Mouse (Mus musculus) forebrain, embryonic 16.5 days (tissue): ENCODE data around the gene Cacnb1. TPM values are rescaled to one million over a fixed set of nuclear protein-coding genes. Genes with fewer than 3 reads are reported as not detected.

Experiments
- ATAC-seq: fragments of 200-750 bp; cut with Nextera tagmentation; 2 replicates; pipeline ENCODE4 v1.8.0; 2017; ENCODE audit warnings: mild to moderate bottlenecking, moderate library complexity
- H3K27ac ChIP-seq: fragments of 300-500 bp; sonication (generic); 2 replicates; pipeline ENCODE4 v1.5.1; 2014; ENCODE audit warnings: low read length, control low read depth
- H3K27me3 ChIP-seq: fragments of 300-500 bp; sonication (generic); replicated peaks from 2 replicates; pipeline ENCODE4 v1.6.1; 2014; ENCODE audit warnings: low read length; ENCODE audit not compliant: control insufficient read depth, insufficient read depth
- H3K36me3 ChIP-seq: fragments of 300-500 bp; sonication (generic); 2 replicates; pipeline ENCODE4 v1.6.1; 2014; ENCODE audit not compliant: control insufficient read depth, insufficient read depth
- H3K4me1 ChIP-seq: fragments of 300-500 bp; sonication (generic); replicated peaks from 2 replicates; pipeline ENCODE4 v1.6.1; 2014; ENCODE audit warnings: low read length; ENCODE audit not compliant: control insufficient read depth, insufficient read depth
- H3K4me2 ChIP-seq: fragments of 300-500 bp; sonication (generic); 2 replicates; pipeline ENCODE4 v1.6.1; 2014; ENCODE audit warnings: mild to moderate bottlenecking, low read length, control low read depth
- H3K4me3 ChIP-seq: fragments of 300-500 bp; sonication (generic); replicated peaks from 2 replicates; pipeline ENCODE4 v1.5.1; 2014; ENCODE audit warnings: mild to moderate bottlenecking, low read length, control low read depth
- H3K9ac ChIP-seq: fragments of 300-500 bp; sonication (generic); replicated peaks from 2 replicates; pipeline ENCODE4 v1.6.1; 2014; ENCODE audit warnings: low read depth, low read length, control low read depth
- H3K9me3 ChIP-seq: fragments of 300-500 bp; sonication (generic); 2 replicates; pipeline ENCODE4 v1.6.1; 2016; ENCODE audit warnings: low read length; ENCODE audit not compliant: control insufficient read depth
- WGBS: fragments of 180-500 bp; shearing (Covaris S2); extraction: QIAGEN DNeasy Blood & Tissue Kit; methylation state at CpG from one replicate; pipeline ENCODE4 v1.1.7; 2014; 5-methylcytosine and 5-hydroxymethylcytosine counted together
- polyA plus RNA-seq: library from polyadenylated mRNA; unstranded; fragments of >200 nt; fragmentation: Nextera tagmentation; extraction: Ambion mirVana; gene quantifications from 2 replicates; pipeline ENCODE4 v1.2.1, GENCODE M21; 2015

Gene Cacnb1
- polyA plus RNA-seq, 1 experiment from 2014 or later, result 52.1 TPM

DNA sequence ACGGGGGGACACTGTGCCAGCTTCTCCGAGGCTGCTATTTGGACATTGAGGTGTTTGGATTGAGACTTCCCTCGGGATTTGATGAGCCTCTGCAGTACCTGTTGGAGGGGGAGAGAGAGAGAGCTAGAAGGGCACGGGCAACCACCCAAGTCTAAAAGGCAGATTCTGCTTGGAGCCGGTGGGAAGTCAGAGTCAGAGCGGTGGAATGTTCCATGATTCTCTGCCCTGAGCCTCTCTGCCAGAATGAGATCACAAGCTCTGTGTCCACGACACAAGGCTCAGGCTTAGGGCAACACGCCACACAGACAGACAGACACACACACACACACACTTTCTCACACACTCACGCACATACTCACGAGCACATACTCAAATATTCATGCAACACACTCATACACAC lies 17.1 kb downstream of the Cacnb1 start:
- WGBS, result 87% methylated on average over 10 of the region's 10 CpGs
- no peak overlapping the region for H3K9ac ChIP-seq
- H3K4me2 ChIP-seq, result no peak overlapping the region
- no peak overlapping the region for H3K27ac ChIP-seq
- no peak for ATAC-seq
- H3K4me3 ChIP-seq, result no peak overlapping the region
- H3K27me3 ChIP-seq, result peaks cover under 1% of the 10 kb centered on the region; the same call in 1 of the 2 replicates
- peaks cover 14% of the 10 kb centered on the region for H3K4me1 ChIP-seq
- H3K36me3 ChIP-seq, result peaks cover 17% of the 10 kb centered on the region
- no peaks in the 10 kb centered on the region for H3K9me3 ChIP-seq

DNA sequence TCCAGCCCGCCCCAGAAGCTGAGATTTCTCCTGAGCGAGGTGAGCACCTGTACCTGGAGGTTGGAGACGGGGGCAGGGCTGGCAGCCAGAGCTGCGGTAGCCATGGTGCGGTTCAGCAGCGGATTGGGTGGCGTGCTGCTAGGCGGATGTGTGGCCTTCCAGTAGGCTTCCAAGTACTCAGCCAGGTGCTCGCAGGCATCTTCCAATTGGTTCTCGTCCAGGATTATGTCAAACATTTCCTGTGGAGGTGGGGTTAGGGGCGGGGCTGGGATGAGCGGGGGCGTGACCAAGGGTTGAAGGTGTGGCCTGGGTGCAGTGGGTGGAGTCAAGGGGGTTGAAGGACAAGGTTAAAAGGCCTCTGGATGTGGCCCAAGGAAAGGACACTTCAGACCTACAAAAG lies 17.8 kb downstream of the Cacnb1 start:
- no peak overlapping the region for H3K9ac ChIP-seq
- no peaks in the 10 kb centered on the region for H3K9me3 ChIP-seq
- H3K27me3 ChIP-seq, result peaks cover 4% of the 10 kb centered on the region; the same call in 1 of the 2 replicates
- ATAC-seq, result no peak
- peaks cover 15% of the 10 kb centered on the region for H3K36me3 ChIP-seq
- H3K27ac ChIP-seq, result no peak overlapping the region
- peaks cover 14% of the 10 kb centered on the region for H3K4me1 ChIP-seq
- WGBS, result 53% methylated on average over 13 of the region's 13 CpGs
- H3K4me3 ChIP-seq, result no peak overlapping the region
- no peak overlapping the region for H3K4me2 ChIP-seq

DNA sequence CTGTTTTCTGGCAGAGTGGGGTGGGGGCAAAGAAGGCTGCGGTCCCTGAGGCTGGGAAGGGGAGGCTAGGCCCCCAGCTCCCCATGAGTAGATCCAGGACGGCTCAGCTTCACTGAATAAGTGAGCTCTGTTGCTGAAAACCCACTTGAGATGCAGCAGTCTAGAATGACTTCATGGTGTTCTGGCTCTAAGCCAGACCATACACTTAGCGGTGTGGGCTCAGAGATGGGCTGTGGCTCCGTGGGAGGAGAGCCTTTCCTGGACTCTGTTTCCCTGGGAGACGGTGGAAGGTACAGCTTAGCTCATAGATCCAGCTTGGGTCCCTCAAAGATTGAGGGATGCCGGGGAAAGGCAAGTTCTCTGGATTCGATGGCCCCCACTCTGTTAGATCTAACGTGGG lies 18.7 kb downstream of the Cacnb1 start:
- no peak for ATAC-seq
- Histone ChIP-seq H3K36me3 (peaks cover 12% of the 10 kb centered on the region), H3K27ac (no peak overlapping the region), H3K27me3 (peaks cover 4% of the 10 kb centered on the region; the same call in 1 of the 2 replicates), H3K9me3 (no peaks in the 10 kb centered on the region), H3K4me2 (no peak overlapping the region), H3K4me3 (no peak overlapping the region), H3K9ac (no peak overlapping the region), H3K4me1 (peaks cover 14% of the 10 kb centered on the region)
- WGBS, result 55% methylated on average over 8 of the region's 8 CpGs

DNA sequence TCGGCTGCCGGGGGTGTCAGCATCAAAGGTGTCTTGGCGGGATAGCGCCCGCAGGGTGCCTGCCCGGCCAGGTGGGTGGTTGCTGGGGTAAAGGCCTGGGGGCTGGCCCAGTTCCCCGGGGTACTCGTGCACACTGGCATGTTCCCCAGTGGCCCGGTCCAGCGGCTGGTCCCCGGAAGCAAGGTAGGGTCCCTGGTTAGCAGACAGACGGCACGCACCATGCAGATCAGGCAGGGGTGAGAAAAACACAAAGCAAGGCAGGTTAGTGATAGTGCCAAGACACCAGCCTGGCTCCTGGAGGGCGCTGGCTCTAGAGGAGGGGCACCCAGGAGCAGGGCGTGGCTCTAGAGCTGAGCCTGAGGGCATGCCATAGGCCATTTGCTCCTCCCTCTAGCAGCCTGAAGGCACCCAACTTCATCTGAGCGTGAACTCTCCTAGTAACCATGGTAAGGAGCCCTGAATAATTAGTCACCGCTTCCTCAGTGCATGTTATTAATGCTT lies 19.6 kb downstream of the Cacnb1 start:
- Histone ChIP-seq H3K27me3 (peaks cover 4% of the 10 kb centered on the region; the same call in 1 of the 2 replicates), H3K27ac (no peak overlapping the region), H3K4me1 (peaks cover 14% of the 10 kb centered on the region), H3K4me2 (no peak overlapping the region), H3K9ac (0 out of 2 replicates have a peak overlapping the region, but pooled peaks have one; percentile 1), H3K36me3 (peaks cover 10% of the 10 kb centered on the region), H3K9me3 (no peaks in the 10 kb centered on the region), H3K4me3 (no peak overlapping the region)
- 26% methylated on average over 17 of the region's 17 CpGs for WGBS
- 0 out of 2 replicates have a peak, but pooled peaks have one; percentile 18 for ATAC-seq

DNA sequence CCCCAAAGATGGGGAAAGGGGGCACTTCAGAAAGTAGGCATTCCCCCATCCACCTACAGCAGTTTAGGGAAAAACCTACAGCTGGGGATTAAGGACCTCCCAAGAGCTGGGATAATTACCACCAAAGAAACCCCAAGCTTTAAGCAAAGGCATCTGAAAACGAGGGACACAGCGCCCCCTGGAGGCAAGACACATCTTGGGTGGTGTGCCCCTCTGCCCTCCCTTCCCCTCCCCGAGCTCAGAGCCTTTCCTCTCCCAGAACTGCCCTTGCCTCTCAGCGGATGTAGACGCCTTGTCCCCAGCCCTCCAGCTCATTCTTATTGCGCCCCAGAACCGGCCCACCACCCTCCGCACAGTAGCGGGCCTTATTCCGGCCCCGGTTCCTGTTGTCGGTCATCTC lies 20.2 kb downstream of the Cacnb1 start:
- 0 out of 2 replicates have a peak overlapping the region, but pooled peaks have one; percentile 0 for H3K4me2 ChIP-seq
- no peaks in the 10 kb centered on the region for H3K9me3 ChIP-seq
- H3K4me1 ChIP-seq, result peaks cover 14% of the 10 kb centered on the region
- ATAC-seq, result no peak
- 8% methylated on average over 12 of the region's 12 CpGs for WGBS
- H3K4me3 ChIP-seq, result no peak overlapping the region
- peaks cover 10% of the 10 kb centered on the region for H3K36me3 ChIP-seq
- 0 out of 2 replicates have a peak overlapping the region, but pooled peaks have one; percentile 1 for H3K9ac ChIP-seq
- H3K27ac ChIP-seq, result no peak overlapping the region
- H3K27me3 ChIP-seq, result peaks cover 4% of the 10 kb centered on the region; the same call in 1 of the 2 replicates

DNA sequence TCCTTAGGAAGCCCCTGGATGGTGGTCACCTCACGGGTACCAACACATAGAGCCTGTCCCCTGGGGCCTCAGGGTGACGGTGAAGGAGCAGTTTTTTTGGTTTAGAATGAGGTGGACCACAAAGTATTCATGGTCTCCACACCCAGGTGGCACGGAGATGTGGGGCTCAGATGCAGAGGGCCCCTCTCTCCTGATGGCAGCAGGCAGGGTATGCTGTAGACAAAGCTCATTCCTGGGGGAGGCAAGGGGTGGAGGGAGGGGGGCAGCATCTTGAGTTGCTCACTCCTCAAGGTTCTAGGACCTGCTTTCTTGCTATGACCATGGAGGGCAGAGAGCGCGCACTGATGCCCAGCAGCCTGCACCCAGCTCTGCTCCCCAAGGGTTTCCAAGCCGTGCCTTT lies 20.8 kb downstream of the Cacnb1 start:
- Histone ChIP-seq H3K27ac (no peak overlapping the region), H3K27me3 (peaks cover 4% of the 10 kb centered on the region; the same call in 1 of the 2 replicates), H3K36me3 (peaks cover 8% of the 10 kb centered on the region), H3K4me2 (no peak overlapping the region), H3K9me3 (no peaks in the 10 kb centered on the region), H3K9ac (no peak overlapping the region), H3K4me3 (no peak overlapping the region), H3K4me1 (peaks cover 14% of the 10 kb centered on the region)
- no peak for ATAC-seq
- WGBS, result 63% methylated on average over 6 of the region's 6 CpGs

DNA sequence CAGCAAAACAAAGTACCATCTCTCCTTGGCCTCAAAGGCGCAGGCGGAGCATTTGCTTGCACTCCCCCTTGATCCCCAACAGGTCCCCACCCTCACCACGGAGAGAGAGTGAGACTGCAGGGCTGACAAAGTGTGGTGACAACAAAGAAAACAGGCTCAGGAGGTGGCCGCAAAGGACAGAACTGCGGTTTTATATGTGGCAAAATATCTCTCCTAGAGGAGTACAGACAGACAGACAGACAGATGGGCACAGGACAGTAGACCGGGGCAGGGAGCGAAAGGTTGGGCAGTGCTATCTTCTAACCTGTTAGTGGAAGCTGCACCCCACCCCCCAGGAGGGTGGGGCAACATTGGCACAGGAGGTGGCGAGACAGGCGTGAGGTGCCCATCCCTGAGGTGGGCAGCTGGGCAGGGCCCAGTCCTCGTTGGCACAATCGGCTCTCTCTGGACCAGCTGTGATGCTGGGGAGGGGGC lies 21.4 kb downstream of the Cacnb1 start:
- H3K27me3 ChIP-seq, result peaks cover 4% of the 10 kb centered on the region; the same call in 1 of the 2 replicates
- no peak overlapping the region for H3K4me2 ChIP-seq
- H3K9me3 ChIP-seq, result no peaks in the 10 kb centered on the region
- no peak for ATAC-seq
- H3K36me3 ChIP-seq, result peaks cover 8% of the 10 kb centered on the region; the same call in 1 of the 2 replicates
- H3K27ac ChIP-seq, result no peak overlapping the region
- H3K9ac ChIP-seq, result no peak overlapping the region
- H3K4me3 ChIP-seq, result no peak overlapping the region
- WGBS, result 33% methylated on average over 11 of the region's 11 CpGs
- H3K4me1 ChIP-seq, result peaks cover 14% of the 10 kb centered on the region

DNA sequence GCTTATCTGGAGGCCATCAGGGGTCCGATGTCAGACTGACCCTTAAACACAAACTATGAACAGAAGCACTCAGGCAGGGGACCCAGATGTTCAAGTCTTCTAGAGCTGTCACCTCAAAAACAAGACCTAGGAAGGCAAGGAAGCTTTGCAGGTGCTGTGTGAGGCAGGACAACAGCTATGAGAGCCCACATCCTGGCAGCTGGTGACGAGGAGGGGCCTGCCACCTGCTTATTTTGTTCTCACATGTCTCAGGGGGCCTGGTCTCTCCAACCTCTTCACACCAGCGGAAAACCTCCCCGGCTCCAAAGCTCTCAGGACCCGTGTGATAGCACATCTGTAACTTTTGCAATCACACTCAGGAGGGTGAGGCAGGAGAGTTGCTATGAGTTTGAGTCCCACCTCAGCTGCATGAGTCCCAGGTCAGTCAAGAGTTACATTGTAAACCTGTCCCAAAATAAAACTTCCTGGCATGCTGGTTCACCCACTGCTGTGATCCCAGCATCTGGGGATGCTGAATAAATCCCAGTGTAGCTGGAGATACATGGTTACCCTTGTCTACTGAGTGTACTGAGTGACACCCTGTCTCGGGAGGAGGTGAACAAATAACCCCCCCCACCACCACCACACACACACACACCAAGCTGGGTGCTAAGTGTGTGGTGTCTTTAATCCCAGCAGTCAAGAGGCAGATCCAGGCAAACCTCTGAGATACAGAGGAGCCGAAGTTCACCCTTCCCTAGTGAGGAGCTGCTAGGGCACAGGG lies 22.3 kb downstream of the Cacnb1 start:
- Histone ChIP-seq H3K36me3 (peaks cover 8% of the 10 kb centered on the region; the same call in 1 of the 2 replicates), H3K4me2 (no peak overlapping the region)
- 58% methylated on average over 7 of the region's 7 CpGs for WGBS

DNA sequence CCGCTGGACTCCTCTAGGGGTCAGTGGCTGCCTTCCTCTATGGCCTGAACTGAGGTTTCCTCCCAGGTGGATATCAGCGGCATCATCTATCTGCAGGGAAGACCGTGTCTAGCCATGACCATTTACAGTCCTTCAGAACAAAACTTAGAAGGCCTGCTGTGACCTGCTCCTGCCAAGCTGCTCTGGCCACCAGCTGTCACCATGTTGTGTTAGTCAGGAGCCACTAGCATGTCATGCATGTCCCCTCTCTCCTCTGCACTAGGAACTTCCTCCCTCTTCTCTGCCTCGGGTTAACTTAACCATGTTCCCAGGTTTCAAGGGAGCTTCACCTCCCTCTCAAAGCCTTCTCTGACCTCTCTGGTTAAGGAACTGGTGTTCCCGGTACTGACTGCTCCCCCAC lies 23.1 kb downstream of the Cacnb1 start:
- H3K27ac ChIP-seq, result no peak overlapping the region
- no peak overlapping the region for H3K4me3 ChIP-seq
- no peak for ATAC-seq
- H3K36me3 ChIP-seq, result peaks cover 5% of the 10 kb centered on the region; the same call in 1 of the 2 replicates
- WGBS, result 67% methylated on average over 5 of the region's 5 CpGs
- H3K9me3 ChIP-seq, result no peaks in the 10 kb centered on the region
- H3K9ac ChIP-seq, result no peak overlapping the region
- H3K4me1 ChIP-seq, result peaks cover 25% of the 10 kb centered on the region
- H3K4me2 ChIP-seq, result no peak overlapping the region
- H3K27me3 ChIP-seq, result peaks cover 4% of the 10 kb centered on the region; the same call in 1 of the 2 replicates

More for the DNA sequence above, 22.3 kb downstream of the Cacnb1 start:
- H3K9me3 ChIP-seq, result no peaks in the 10 kb centered on the region
- H3K4me1 ChIP-seq, result peaks cover 18% of the 10 kb centered on the region
- no peak overlapping the region for H3K4me3 ChIP-seq
- peaks cover 4% of the 10 kb centered on the region; the same call in 1 of the 2 replicates for H3K27me3 ChIP-seq
- no peak for ATAC-seq
- H3K27ac ChIP-seq, result no peak overlapping the region
- no peak overlapping the region for H3K9ac ChIP-seq
